Mouse (Mus musculus) frontal cortex, adult 2 months (tissue): ENCODE data around the gene Palm. TPM values are rescaled to one million over a fixed set of nuclear protein-coding genes. Genes with fewer than 3 reads are reported as not detected.

Experiments
- DNase-seq, 2 experiments: peaks; one replicate each; pipeline ENCODE4 v3.0.0; 2022; ENCODE audit warnings: low spot score in 1 of 2; ENCODE audit errors: extremely low spot score in 1 of 2
- polyA plus RNA-seq: library from polyadenylated mRNA; depleted of rRNA; stranded (reverse); fragments of >200 nt; gene quantifications from 2 replicates; pipeline ENCODE4 v1.2.3, GENCODE M21; 2012

Palm gene
- polyA plus RNA-seq, 1 experiment: 370 TPM

DNA sequence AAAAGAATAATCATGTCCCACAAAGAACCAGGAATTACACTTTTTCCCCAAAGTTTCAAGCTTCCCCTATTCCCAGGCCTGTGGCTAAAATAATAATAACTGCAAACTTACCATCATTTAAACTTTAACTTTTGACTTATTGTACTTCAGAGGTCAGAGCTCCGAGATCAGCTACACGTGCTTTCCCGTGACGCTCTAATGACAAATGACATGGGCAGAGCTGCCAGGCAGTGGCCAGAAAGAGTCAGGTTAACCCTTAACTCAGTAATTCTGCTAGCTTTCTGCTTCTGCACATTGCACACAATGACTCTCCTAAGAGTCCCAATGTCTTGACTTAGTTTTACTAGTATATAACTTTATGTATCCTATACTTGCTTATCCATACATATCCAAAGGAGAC, 24.0 kb upstream of the Palm start:
- DNase-seq: no peak

DNA sequence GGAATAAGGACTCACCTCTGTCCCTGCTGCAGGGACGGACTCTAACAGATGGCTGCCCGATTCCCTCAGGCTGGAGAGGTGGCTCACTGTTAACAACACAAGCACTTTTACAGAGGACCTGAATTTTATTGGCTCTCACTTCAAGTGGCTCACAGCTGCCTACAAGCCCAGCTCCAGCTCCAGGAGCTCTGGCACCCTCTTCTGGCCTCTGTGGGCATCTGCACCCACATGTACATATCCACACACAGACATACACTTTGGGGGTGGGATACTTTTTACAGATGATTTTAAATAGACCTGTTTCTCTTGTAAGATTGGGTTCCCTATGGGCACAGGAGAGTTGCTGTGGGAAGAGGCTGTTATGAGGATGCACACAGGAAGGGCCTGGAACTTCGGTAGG, 21.1 kb upstream of the Palm start:
- DNase-seq: no peak

DNA sequence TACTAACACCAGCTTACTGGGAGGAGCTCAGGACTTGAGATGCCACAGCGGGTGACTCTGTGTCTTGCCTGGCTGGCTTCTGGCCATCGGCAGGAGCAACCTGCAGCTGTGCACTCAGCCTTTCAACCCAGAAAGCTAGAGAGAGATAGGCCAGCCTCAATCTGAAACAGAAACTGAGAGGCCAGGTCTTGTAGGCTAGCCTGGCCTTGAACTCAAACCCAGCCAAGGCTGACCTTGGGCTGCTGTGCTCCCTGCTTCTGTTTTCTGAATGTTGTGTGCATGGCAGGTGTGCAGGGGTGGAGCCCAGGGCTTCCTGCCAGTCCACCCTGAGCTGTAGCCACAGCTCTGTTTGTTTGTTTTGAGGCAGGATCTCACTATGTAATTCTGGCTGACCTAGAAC, 20.2 kb upstream of the Palm start:
- no peak for DNase-seq

DNA sequence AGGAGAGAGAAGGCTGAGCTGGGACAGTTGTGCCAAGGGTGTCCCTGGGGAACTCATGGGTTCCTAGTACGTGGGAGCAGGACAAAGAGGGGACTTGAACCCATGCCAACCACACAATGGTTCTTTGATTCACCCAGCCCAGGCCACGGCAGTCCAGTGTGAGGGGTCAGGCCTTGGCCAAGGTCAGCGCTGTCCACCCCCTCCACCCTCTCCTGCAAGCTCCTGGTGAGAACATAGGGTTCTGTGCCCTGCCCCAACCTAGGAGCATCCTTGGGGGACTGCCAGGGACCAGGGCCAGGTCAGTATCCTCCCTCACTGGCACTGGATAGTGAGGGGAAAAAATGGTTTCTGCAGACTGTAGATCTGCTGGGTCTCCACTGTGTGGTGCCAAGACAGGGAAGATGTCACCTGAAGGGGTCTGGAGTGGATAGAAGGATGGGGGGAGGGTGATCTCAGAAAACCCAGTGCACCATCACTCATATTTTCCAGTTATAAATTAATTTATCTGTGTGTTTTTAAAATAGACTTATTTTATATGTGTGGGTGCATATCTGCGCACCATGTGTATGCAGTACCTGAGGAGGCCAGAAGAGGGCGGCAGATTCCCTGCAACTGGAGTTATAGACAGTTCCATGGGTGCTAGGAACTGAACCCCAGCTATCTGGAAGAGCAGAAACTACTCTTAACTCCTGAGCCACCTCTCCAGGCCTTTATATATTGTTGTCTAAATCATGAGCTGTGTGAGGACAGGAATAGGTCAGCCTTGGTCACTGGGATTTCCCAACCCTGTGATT, 18.7 kb upstream of the Palm start:
- no peak for DNase-seq

DNA sequence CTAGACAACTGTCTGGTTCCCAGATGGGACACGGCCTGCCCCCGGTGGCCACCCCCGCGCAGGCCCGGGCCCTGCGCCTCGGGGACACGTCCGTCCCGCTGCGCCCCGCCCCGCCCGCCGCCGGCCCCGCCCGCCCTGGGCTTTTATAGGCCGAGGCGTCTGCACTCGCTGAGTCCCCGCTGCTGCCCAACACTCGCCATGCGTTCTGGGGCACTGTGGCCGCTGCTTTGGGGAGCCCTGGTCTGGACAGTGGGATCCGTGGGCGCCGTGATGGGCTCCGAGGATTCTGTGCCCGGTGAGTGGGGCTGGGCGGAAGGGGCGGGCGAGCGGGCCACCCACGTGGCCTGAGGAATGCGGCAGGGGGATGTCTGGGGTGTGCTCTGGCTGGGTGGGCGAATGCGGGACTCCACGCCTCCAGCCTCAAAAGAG, 16.3 kb upstream of the Palm start, which contains the start of gene Fstl3:
Gene Fstl3, plus strand, starts transcription at position 170 of the 429 bp plus-strand sequence.
- DNase-seq: no peak

DNA sequence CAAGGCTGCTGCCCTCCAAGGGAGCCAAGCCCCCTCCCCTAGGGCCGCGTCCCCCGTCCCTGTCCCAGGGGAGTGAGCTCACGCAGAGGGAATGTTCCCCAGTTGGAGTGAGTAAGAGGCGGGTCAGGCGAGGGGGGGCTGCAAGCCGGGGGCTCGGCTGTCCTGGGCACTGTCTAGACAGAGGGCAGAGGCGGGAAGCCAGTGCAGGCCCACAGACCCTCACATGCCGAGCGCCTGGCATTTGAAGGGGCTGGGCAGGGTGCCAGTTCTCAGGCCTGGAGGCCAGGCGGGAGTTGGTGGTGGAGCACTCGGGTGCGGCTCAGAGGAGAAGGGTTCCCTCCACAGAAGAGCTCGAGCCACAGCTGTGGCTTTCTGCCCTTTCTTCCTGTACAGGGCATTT, 15.4 kb upstream of the Palm start:
- DNase-seq: no peak

DNA sequence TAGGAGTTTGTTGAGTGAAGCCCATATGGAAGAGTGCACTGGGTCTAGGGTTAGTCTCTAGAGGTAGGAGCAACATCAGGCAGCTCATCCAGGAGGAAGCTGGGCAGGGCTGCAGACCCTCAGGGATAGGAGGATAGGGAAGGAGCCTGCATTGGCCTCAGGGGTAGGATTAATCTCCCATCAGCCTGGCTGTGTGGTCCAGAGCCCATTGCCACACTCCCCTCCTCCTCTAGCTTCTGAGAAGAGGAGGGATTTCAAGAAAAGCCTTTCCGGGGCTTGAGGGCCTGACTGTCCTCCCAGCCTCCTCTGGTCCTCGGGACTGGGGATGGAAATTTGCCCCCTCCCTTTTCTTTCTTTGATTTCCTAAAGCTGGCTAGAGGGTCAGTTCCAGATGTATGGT, 14.2 kb upstream of the Palm start:
- DNase-seq: no peak

DNA sequence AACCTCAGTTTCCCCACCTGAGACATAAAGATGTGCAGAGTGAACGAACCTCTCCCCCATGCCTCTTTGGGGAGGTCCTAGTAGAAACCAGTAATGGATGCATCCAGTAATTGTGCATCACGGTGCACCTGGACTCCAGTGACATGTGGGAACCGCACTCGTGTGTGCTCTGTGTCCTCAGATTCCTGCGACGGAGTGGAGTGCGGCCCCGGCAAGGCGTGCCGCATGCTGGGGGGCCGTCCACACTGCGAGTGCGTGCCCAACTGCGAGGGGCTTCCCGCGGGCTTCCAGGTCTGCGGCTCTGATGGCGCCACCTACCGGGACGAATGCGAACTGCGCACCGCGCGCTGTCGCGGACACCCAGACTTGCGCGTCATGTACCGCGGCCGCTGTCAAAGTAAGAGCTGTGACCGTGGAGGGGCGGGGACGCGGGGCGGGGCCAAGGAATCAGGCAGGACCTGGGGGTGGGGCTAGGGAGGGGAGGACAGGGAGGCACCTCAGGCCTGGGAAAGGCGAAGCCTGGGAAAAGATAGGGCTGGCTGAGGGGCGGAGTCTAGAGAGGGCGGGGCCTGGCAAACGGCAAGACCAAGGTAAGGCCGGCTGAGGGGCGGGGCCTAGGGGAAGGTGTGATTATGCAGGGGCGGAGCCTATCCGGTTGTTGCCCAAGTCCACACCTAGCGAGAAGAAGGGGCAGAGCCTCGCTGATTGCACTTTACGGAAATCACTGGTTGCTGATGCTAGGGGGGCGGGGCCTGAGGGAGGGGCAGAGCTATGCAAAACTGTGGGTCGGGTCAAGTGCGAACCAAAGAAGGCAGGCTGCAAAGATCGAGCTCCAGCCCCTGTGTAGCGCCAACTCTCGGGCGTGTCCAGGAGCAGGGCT, 13.3 kb upstream of the Palm start:
- DNase-seq: peak; percentile 95 to 97

DNA sequence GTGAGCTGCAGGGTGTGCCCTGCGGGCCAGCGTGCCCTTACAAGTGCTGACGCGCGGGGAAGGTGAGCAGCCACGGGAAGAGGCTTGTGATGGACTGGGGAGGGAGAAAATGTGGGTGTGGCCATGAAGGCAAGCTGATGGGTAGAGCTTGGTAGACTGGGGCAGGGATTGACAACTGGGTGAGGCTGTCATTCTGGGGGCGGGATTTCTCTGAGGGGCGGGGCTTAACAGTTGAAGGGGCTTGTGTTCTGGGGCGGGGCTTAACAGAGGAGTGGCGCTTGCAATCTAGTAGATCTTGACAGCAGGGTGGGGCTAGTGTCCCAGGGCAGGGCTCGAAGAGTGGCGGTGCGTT, 12.7 kb upstream of the Palm start:
- peak in 1 of 2 experiments; percentile 75 for DNase-seq

DNA sequence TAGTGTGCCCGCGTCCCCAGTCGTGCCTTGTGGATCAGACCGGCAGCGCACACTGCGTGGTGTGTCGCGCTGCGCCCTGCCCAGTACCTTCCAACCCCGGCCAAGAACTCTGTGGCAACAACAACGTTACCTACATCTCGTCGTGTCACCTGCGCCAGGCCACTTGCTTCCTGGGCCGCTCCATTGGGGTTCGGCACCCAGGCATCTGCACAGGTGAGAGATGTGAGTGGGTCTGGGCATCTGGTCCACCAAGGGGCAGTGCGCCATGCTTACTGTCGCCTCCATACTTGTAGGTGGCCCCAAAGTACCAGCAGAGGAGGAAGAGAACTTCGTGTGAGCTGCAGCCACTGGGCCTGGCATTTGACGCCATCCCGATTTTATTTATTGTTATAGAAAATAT, 12.2 kb upstream of the Palm start:
- DNase-seq: no peak

DNA sequence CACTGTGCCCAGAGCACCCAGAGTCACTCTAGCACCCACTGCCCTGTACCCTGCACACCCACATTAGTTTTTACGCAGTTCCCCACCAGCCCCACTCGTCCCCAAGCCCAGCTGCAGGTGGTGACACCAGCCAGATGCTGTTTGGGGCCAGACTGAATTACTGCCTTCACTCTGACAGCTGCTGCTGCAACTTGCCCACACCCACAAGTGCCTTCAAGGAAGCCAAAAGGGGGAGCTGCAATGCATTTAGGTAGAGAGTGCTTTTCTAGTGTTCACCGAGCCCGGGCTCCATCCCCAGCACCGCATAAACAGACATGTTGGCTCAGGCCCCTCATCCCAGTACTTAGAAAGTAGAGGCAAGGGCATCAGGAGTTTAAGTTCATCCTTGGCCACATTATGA, 11.4 kb upstream of the Palm start:
- no peak for DNase-seq

DNA sequence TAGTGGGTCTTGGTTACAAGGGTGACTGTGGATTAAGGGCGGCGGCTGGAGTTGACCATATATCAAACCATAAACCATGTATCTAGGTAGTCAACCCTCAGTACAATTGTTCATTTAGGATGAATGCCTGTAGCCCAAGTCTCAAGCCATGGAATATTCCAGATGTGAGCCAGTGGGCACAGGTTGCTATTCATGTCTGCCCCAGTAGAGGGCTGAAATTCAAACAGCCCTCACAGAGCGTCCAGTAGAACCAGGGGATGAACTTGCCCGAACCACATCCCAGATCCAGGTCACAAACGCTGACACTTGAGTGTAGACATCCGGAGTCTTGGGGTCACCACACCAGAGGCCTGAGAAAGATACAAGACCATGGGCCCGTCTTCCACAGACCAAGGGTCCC, 10.3 kb upstream of the Palm start:
- DNase-seq: no peak

DNA sequence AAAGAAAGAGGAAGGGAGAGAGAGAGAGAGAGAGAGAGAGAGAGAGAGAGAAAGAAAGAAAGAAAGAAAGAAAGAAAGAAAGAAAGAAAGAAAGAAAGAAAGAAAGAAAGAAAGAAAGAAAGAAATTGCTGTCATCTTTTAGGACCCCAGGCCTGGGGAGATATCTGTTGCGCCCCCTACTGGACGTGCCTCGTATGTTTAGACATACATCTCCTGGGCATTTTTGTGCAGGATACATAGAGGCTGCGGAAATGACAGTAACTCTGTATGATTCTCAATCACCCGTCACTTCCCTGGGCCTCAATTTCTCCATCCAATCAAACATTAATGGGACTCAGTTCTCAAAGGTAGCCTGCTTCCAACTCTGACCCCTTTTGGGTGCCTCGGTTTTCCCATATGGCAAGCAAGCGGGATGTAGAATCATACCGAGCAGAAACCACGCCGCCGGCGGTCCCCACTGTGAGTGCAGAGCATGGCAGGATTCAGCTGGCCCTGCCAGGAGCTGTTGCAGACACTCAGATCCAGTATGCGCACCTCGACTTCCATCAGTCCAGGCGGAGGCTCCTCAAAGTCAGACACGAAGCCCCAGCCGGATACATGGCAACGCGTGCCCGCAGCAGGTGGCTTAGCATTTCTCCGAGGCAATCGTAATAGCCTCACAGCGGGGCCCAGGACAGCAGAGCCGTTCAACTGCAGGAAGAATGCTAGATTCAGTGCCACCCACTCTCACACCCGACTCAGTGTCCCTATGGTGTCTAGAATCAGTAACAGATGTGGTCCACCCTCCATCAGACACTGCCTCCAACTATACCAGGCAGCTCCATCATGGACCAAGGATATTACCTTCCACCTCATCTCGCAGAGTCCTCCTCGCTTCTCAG, 9.2 kb upstream of the Palm start:
- DNase-seq: peak in 1 of 2 experiments; percentile 55

DNA sequence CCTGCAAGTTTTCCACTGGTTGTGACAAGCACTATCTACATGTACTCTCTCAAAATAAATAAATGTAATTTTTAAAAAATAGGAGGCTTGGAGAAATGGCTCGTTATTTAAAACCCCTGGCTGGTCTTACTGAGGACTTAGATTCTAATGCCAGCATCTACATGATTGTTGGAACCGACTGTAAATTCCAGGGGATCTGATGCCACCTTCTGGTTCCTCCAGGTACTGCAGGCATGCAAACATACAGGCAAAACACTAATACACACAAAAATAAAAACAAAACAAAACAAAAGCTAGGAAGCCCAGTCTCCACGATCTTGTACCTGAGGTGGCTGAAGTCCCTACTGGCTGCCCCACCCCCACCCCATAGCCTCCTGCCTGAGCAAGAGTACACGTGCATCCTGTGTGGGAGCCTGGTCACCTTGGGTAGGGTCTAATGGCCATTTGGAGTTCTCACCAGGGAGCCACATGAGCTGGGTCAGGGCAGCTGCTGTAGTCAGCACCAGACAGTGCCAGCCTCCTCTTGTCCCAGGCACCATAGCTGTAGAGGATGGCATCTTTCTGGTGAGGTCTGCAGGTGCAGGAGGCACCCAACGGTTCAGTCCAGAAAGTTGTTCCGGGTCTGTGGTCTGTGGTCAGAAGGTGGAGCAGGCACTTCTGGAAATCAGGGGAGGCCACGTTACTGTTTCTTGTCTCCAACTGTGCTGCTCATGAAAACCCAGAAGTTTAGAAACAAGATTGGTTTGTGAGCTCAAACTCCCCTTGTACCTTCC, 4.8 kb upstream of the Palm start:
- peak in 1 of 2 experiments; percentile 88 for DNase-seq

DNA sequence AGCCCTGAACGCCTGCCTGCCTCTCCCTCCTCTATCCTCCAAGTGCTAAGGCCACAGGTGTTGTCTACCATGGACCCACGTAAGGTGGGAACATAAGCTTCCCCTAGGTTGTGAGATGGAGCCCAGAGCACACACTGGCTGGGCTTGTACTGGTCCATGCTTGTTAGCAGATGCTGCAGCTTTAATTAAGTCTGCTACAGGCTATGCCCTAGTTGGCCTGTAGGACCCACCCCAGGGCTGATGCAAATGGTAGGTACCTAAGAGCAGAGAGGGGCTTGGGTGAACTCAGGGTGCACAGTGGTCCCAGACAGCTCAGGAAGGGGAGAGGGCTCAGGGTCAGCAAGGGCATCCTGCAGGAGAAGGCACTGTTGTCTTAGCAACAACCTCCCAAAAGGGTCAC, 3.8 kb upstream of the Palm start:
- no peak for DNase-seq

DNA sequence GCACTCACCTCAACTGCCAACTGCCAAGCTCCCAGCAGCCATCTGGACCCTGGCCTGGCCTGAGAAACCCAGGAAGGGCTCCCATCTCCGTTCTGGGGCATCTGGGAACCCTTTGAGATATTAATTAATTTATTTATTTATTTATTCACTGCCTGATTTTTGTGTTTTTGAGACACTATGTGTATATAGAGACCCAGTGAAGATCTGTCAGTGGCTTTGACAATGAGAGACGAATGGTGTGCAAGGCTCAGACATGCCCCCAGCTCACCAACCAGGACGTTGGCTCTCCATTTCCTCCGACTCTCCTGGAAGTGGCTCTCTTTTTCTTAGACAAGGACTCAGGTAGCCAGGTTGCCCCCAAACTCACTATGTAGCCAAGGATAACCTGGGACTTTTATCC, 2.5 kb upstream of the Palm start, which contains the start of gene Prss57:
Gene Prss57, minus strand, starts transcription at position 101 of the 400 bp plus-strand sequence.
- no peak for DNase-seq

DNA sequence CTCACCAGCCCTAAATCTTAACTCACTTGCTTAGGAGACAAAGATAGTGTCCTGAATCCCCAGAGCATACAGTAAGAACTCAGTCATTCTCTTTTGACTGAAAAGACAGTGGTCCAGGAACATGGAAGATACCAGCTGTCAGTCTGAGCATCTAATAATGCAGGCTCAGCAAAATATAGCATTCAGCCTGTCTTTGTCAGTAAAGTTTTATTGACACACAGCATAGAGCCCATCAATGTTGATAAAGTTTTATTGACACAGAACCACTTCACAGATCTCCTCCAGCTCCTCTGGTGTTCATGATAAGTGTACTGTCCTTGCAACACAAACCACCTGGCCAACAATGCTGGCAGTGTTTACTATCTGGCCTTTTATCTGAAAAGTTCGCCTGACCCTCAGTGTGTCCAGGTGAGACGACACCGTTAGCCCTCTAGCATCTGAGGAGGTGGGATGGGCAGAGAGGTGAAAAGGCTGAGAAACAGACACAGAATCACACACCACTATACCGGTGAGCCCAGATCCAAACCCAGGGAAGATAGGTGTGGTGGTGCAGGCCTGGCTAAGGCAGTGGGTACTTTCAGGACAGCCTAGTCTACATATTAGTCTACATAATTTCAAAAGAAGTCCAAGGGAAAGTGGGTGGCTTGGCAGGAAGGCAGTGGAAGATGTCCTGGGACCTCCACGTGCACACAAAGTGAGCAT, 882 bp upstream of the Palm start:
- DNase-seq: no peak

DNA sequence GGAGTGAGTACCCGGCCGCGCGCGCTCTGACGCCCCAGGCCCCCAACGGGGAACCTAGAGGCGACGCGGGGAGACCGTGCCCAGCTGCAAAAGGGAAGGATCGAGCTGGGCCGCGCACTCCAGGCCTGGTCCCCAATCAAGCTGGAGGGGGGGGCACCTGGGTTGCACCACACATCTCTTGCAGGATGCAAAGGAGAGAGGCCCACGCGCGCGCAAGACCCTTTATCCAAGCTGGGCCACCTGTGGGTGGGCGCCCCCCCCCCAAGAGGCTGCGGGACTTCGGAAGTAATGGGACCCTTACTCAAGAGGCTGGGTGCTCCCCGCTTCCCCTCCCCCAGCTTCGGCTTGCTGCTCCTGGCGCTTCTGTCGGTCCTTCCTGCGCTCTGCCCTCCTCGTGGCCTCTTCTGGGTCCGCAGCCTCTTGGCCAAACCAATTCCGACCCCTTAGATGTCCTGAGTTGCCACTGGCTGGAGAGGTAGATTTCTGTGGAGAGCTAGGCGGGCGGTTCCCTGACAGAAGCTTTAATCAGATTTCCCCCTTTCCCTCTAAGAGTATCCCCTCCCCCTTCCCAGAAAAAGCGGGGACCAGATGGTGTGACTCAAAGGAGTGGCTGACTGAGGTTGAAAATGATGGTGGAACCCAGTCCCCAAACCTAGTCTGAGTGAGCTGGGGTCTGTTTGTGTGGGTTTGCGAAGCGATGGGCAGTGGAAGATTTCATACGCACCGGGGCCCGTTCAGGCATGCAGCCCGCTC, 542 bp downstream of the Palm start:
- DNase-seq: peak in 1 of 2 experiments; percentile 81

DNA sequence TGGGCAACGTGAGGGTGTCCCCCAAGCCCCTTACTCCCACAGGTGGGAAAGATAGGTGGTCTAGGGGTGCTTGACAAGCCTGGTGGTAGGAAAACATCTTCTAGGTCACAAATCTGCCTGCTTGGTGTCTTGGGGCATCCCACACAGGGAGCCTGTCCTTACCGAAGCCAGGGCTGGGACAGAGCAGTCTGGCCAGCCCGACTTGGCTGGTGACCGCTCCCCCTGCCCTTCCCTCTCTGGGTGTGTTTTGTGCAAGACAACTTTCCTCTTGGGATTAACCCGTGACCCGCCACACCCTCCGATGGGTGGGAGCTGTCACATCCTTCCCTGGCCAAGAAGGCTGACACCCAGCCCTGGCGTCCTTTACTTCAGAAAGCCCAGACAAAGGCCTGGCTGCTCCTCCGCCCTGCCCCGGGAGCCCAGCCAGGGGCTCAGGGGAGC, 1.1 kb downstream of the Palm start:
- peak in 1 of 2 experiments; percentile 35 for DNase-seq
